Mouse (Mus musculus): ENCODE results near the gene D230025D16Rik. TPM values are rescaled to one million over a fixed set of nuclear protein-coding genes. Genes with fewer than 3 reads are reported as not detected.
"Not testable (repeated sequence)": the region's sequence is repeated elsewhere in the genome, so short reads cannot be mapped to it uniquely, and the experiment has no call there.

Gene D230025D16Rik
- 38.2 and 38.8 TPM in 2 replicates for polyA plus RNA-seq (2015; fragmentation: Nextera tagmentation; extraction: Ambion mirVana)

- Histone ChIP-seq H3K9me3 (no peaks in the 10 kb centered on the region), H3K9ac (peak within 1 kb of the TSS; percentile 64), H3K4me2 (peak within 1 kb of the TSS; percentile 87), H3K4me3 (peak within 1 kb of the TSS; percentile 65), H3K4me1 (peaks cover 24% of the 10 kb centered on the region), H3K27me3 (no peaks in the 10 kb centered on the region), H3K36me3 (no peaks in the 10 kb centered on the region), H3K27ac (peak within 1 kb of the TSS; percentile 89)
- WGBS, result 2% methylated on average over 34 of the region's 34 CpGs
- peak; percentile 93 for ATAC-seq (ENCODE audit: borderline replicate concordance, extremely low read depth, low FRiP score, low TSS enrichment)
These were observed at the start of gene D230025D16Rik for GRCm38 (mm10) chr8:105224413-105225271. Gene D230025D16Rik (plus strand): TSS chr8:105225145.

DNA sequence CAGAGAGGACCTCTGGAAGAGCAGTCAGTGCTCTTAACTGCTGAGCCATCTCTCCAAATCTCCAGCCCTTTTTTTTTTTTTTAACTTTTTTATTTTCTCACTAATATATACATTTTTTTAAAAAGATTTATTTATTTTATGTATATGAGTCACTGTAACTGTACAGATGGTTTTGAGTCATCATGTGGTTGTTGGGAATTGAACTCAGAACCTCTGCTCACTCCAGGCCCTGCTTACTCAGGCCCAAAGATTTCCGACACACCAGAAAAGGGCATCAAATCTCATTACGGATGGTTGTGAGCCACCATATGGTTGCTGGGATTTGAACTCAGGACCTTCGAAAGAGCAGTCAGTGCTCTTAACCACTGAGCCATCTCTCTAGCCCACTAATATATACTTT, 49.7 kb upstream of the D230025D16Rik start:
- H3K27ac ChIP-seq; H3K9me3 ChIP-seq; H3K4me3 ChIP-seq; ATAC-seq (ENCODE audit: borderline replicate concordance, extremely low read depth, low FRiP score, low TSS enrichment); H3K4me2 ChIP-seq; H3K9ac ChIP-seq; H3K27me3 ChIP-seq: not testable (repeated sequence)
- Histone ChIP-seq H3K4me1 (peaks cover 15% of the 10 kb centered on the region), H3K36me3 (peaks cover 21% of the 10 kb centered on the region)
- WGBS, result 95% methylated on average over 3 of the region's 3 CpGs

DNA sequence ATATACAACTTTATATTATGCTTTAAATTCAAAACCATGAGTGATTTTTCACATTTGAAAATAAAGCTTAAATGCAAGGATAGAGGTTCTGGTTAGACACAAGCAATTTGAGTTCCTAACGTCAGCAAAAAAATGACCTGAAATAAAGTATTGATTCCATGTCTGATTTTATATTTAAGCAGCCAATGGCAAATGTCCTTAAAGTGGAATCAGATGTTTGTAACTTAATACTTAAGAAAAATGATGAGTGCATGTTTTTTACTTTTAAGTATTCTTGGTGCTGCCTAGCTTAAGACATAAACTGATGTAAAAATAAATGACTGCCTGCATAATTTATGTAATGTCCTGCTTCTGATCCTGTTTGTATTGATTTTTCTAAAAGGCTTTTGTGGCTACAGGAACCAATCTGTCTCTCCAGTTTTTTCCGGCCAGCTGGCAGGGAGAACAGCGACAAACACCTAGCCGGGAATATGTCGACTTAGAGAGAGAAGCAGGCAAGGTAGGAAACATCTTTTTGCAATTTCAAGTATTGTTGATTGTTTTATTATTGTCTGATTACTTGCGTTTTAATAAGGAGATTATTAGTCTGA, 46.6 kb upstream of the D230025D16Rik start:
- Histone ChIP-seq H3K27me3 (no peaks in the 10 kb centered on the region), H3K9me3 (no peaks in the 10 kb centered on the region), H3K4me2 (no peak overlapping the region), H3K4me3 (no peak overlapping the region), H3K27ac (no peak overlapping the region), H3K36me3 (peaks cover 31% of the 10 kb centered on the region), H3K4me1 (peaks cover 5% of the 10 kb centered on the region), H3K9ac (no peak overlapping the region)
- 83% methylated on average over 6 of the region's 6 CpGs for WGBS
- no peak for ATAC-seq (ENCODE audit: borderline replicate concordance, extremely low read depth, low FRiP score, low TSS enrichment)

- Histone ChIP-seq H3K27me3 (no peaks in the 10 kb centered on the region), H3K9me3 (no peaks in the 10 kb centered on the region), H3K4me3 (no peak overlapping the region), H3K9ac (no peak overlapping the region), H3K27ac (no peak overlapping the region), H3K36me3 (peaks cover 23% of the 10 kb centered on the region), H3K4me2 (no peak overlapping the region), H3K4me1 (no peaks in the 10 kb centered on the region)
- no peak for ATAC-seq (ENCODE audit: borderline replicate concordance, extremely low read depth, low FRiP score, low TSS enrichment)
- 59% methylated on average over 1 of the region's 1 CpGs for WGBS
These were observed 42.7 kb upstream of the D230025D16Rik start for GRCm38 (mm10) chr8:105182201-105182600.

DNA sequence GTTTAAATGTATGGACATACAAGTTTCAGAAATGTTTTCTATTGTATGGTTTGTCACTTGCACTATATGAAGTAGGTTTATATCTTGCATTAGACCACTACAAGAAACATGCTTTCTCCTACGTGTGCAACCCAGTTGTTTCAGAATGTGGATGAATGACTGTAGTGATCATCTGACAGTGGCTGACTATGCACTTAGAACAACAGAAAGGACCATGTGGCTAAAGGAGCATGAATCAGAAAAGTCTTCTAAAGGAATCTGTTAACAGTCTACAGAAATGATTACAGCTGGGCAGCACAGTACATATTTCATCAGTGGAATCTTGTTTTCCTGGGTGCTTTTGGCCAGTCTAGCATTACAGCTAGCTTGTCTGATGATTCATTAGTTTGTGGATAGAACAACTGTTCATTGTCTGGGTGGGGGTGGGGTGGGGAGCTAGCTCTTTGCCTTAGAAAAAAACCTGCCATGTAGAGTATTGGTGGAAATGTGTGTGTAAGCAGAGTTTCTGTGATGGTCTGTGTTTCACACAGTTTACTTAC, 38.4 kb upstream of the D230025D16Rik start:
- H3K27me3 ChIP-seq, result no peaks in the 10 kb centered on the region
- H3K9me3 ChIP-seq, result no peaks in the 10 kb centered on the region
- no peak overlapping the region for H3K4me2 ChIP-seq
- H3K36me3 ChIP-seq, result peaks cover 15% of the 10 kb centered on the region
- no peak overlapping the region for H3K27ac ChIP-seq
- H3K9ac ChIP-seq, result no peak overlapping the region
- ATAC-seq (ENCODE audit: borderline replicate concordance, extremely low read depth, low FRiP score, low TSS enrichment), result no peak
- no peak overlapping the region for H3K4me3 ChIP-seq
- 38% methylated on average over 1 of the region's 1 CpGs for WGBS
- no peaks in the 10 kb centered on the region for H3K4me1 ChIP-seq

GRCm38 (mm10) chr8:105192182-105192581, 32.8 kb upstream of the D230025D16Rik start:
- WGBS, result 94% methylated on average over 5 of the region's 5 CpGs

DNA sequence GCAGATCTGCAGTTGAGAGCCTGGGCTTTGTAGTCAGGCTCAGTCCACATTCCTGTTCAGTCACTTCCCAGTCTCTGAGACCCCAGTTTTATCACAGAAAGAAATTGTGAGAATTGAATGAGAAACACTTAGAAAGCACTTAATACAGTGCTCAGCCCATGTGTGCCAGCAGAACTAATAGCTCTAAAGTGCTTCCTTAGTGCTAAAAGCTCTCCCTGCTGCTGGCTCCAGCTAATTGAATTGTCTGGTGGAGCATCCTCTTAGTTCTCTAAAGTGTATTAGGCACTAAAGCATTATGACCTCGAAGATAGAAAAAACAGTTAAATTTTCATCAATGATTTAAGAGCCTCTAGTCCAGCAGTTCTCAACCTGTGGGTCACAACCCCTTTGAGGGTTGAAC, 19.2 kb upstream of the D230025D16Rik start:
- Histone ChIP-seq H3K36me3 (peaks cover 26% of the 10 kb centered on the region), H3K4me1 (no peaks in the 10 kb centered on the region), H3K27me3 (no peaks in the 10 kb centered on the region), H3K27ac (no peak overlapping the region), H3K9ac (no peak overlapping the region), H3K9me3 (no peaks in the 10 kb centered on the region), H3K4me3 (no peak overlapping the region), H3K4me2 (no peak overlapping the region)
- ATAC-seq (ENCODE audit: borderline replicate concordance, extremely low read depth, low FRiP score, low TSS enrichment), result no peak
- WGBS, result 83% methylated on average over 1 of the region's 1 CpGs

More at GRCm38 (mm10) chr8:105192182-105192581, 32.8 kb upstream of the D230025D16Rik start:
- no peaks in the 10 kb centered on the region for H3K4me1 ChIP-seq
- H3K9me3 ChIP-seq, result no peaks in the 10 kb centered on the region
- no peaks in the 10 kb centered on the region for H3K27me3 ChIP-seq
- no peak overlapping the region for H3K27ac ChIP-seq
- H3K36me3 ChIP-seq, result peaks cover 36% of the 10 kb centered on the region
- no peak overlapping the region for H3K4me3 ChIP-seq
- H3K4me2 ChIP-seq, result no peak overlapping the region
- no peak for ATAC-seq (ENCODE audit: borderline replicate concordance, extremely low read depth, low FRiP score, low TSS enrichment)
- no peak overlapping the region for H3K9ac ChIP-seq

GRCm38 (mm10) chr8:105206766-105207275, 18.1 kb upstream of the D230025D16Rik start:
- H3K27me3 ChIP-seq, result no peaks in the 10 kb centered on the region
- peaks cover 16% of the 10 kb centered on the region for H3K36me3 ChIP-seq
- no peak overlapping the region for H3K27ac ChIP-seq
- WGBS, result 70% methylated on average over 7 of the region's 7 CpGs
- no peak overlapping the region for H3K4me3 ChIP-seq
- H3K9me3 ChIP-seq, result no peaks in the 10 kb centered on the region
- no peak for ATAC-seq (ENCODE audit: borderline replicate concordance, extremely low read depth, low FRiP score, low TSS enrichment)
- H3K9ac ChIP-seq, result no peak overlapping the region
- H3K4me2 ChIP-seq, result no peak overlapping the region
- H3K4me1 ChIP-seq, result no peaks in the 10 kb centered on the region

- H3K4me1 ChIP-seq, result no peaks in the 10 kb centered on the region
- H3K4me2 ChIP-seq, result no peak overlapping the region
- ATAC-seq (ENCODE audit: borderline replicate concordance, extremely low read depth, low FRiP score, low TSS enrichment), result no peak
- H3K27me3 ChIP-seq, result no peaks in the 10 kb centered on the region
- H3K4me3 ChIP-seq, result no peak overlapping the region
- no peaks in the 10 kb centered on the region for H3K9me3 ChIP-seq
- 79% methylated on average over 2 of the region's 2 CpGs for WGBS
- H3K9ac ChIP-seq, result no peak overlapping the region
- H3K36me3 ChIP-seq, result peaks cover 16% of the 10 kb centered on the region
- no peak overlapping the region for H3K27ac ChIP-seq
These were observed 17.2 kb upstream of the D230025D16Rik start for GRCm38 (mm10) chr8:105207675-105208273.

GRCm38 (mm10) chr8:105209153-105210110, 15.5 kb upstream of the D230025D16Rik start:
- Histone ChIP-seq H3K4me3 (no peak overlapping the region), H3K27me3 (no peaks in the 10 kb centered on the region), H3K4me2 (no peak overlapping the region), H3K27ac (no peak overlapping the region), H3K9ac (no peak overlapping the region), H3K36me3 (peaks cover 11% of the 10 kb centered on the region), H3K4me1 (no peaks in the 10 kb centered on the region), H3K9me3 (no peaks in the 10 kb centered on the region)
- no peak for ATAC-seq (ENCODE audit: borderline replicate concordance, extremely low read depth, low FRiP score, low TSS enrichment)
- 86% methylated on average over 1 of the region's 1 CpGs for WGBS

- Histone ChIP-seq H3K27ac (no peak overlapping the region), H3K4me3 (no peak overlapping the region), H3K36me3 (peaks cover 17% of the 10 kb centered on the region), H3K4me1 (no peaks in the 10 kb centered on the region), H3K27me3 (no peaks in the 10 kb centered on the region), H3K9me3 (no peaks in the 10 kb centered on the region), H3K4me2 (no peak overlapping the region), H3K9ac (no peak overlapping the region)
- no peak for ATAC-seq (ENCODE audit: borderline replicate concordance, extremely low read depth, low FRiP score, low TSS enrichment)
- WGBS, result 81% methylated on average over 5 of the region's 5 CpGs
These were observed 10.8 kb upstream of the D230025D16Rik start for GRCm38 (mm10) chr8:105214104-105214503.
